Mouse (Mus musculus) MEL (cell line): Measurements from ENCODE around the gene Pcgf2.

Experiments used
- EP300 ChIP-seq, 2 experiments: IDR thresholded peaks; 2 replicates each; pipeline ENCODE4 v1.6.1; 2011; ENCODE audit warnings: improper control_type of control experiment in 2 of 2, low read length in 2 of 2, low read depth in 1 of 2, mild to moderate bottlenecking in 1 of 2
- RCOR1 ChIP-seq: IDR thresholded peaks from 2 replicates; pipeline ENCODE4 v1.6.1; 2012; ENCODE audit warnings: low read depth, mild to moderate bottlenecking, inconsistent platforms, low read length, improper control_type of control experiment

GRCm38 (mm10) chr11:97664771-97665240, 35.5 kb downstream of the Pcgf2 start:
- TF ChIP-seq EP300 (IDR thresholded peaks at IDR 0.05; ENCODE audit: low read depth in 1 of 2, low read length in 2 of 2) (no peak), RCOR1 (peak; percentile 54; the same call in 1 of the 2 replicates)
